Mouse (Mus musculus) olfactory bulb, adult 2 months (tissue): Measurements from ENCODE around the gene Fyn.

Source experiments
- CTCF ChIP-seq: fragments of 200-500 bp; IDR thresholded peaks from 2 replicates; pipeline ENCODE4 v1.5.1; 2012; ENCODE audit warnings: low read depth, mild to moderate bottlenecking, low read length, moderate library complexity; ENCODE audit not compliant: insufficient read depth
- POLR2A ChIP-seq: fragments of 200-500 bp; IDR thresholded peaks from 2 replicates; pipeline ENCODE4 v1.6.1; 2012; ENCODE audit warnings: mild to moderate bottlenecking, low read depth, low read length, moderate library complexity; ENCODE audit not compliant: insufficient read depth

DNA sequence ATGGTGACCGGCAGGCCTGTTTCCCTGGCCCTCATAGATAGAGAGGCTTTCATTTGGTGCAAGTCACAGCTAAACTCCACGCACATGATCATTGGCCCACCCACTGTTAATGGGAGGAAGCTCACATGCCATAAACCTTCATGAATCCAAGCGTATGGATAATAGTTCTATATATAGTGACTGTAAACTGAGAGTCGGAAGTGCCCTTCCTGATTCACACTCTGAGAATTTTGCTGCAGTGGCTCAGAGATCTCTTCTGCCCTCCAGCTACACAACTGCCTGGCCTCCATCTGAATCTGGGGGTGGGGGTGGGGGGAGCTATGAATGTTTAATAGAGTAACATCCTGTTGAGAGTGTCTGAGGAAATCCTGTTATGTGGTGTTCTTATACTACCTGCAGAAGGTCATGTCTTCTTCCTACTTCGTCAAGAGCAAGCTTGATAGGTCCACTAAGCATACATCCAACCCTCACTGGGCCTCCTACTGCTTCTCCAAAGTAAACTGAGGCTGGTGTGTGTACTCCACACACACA is 153.3 kb downstream of the Fyn start:
- TF ChIP-seq POLR2A (no peak), CTCF (no peak)
